Mouse (Mus musculus) kidney, embryonic 15.5 days (tissue): ENCODE results near the gene Mbnl2. TPM values are rescaled to one million over a fixed set of nuclear protein-coding genes. Genes with fewer than 3 reads are reported as not detected.

Source experiments
- ATAC-seq: fragments of 200-750 bp; cut with Nextera tagmentation; replicated peaks from 2 replicates; pipeline ENCODE4 v1.8.0; 2017; ENCODE audit warnings: moderate TSS enrichment; ENCODE audit not compliant: low FRiP score
- H3K27ac ChIP-seq: fragments of 300-500 bp; sonication (generic); 2 replicates; pipeline ENCODE4 v1.5.1; 2015; ENCODE audit warnings: mild to moderate bottlenecking, inconsistent platforms
- H3K27me3 ChIP-seq: fragments of 300-500 bp; sonication (generic); 2 replicates; pipeline ENCODE4 v1.6.1; 2015; ENCODE audit warnings: inconsistent platforms
- H3K36me3 ChIP-seq: fragments of 300-500 bp; sonication (generic); 2 replicates; pipeline ENCODE4 v1.6.1; 2015; ENCODE audit warnings: inconsistent platforms
- H3K4me1 ChIP-seq: fragments of 300-500 bp; sonication (generic); 2 replicates; pipeline ENCODE4 v1.6.1; 2015; ENCODE audit warnings: inconsistent platforms
- H3K4me2 ChIP-seq: fragments of 300-500 bp; sonication (generic); 2 replicates; pipeline ENCODE4 v1.6.1; 2015; ENCODE audit warnings: moderate library complexity, mild to moderate bottlenecking, inconsistent platforms
- H3K4me3 ChIP-seq: fragments of 300-500 bp; sonication (generic); replicated peaks from 2 replicates; pipeline ENCODE4 v1.5.1; 2015; ENCODE audit warnings: mild to moderate bottlenecking, inconsistent platforms
- H3K9ac ChIP-seq: fragments of 300-500 bp; sonication (generic); 2 replicates; pipeline ENCODE4 v1.6.1; 2015; ENCODE audit warnings: mild to moderate bottlenecking, inconsistent platforms
- H3K9me3 ChIP-seq: fragments of 300-500 bp; sonication (generic); replicated peaks from 2 replicates; pipeline ENCODE4 v1.6.1; 2016; ENCODE audit warnings: inconsistent platforms
- WGBS: fragments of 180-500 bp; shearing (Covaris S2); methylation state at CpG from one replicate; pipeline ENCODE4 v1.1.7; 2015; ENCODE audit warnings: mixed read lengths; 5-methylcytosine and 5-hydroxymethylcytosine counted together
- polyA plus RNA-seq: library from polyadenylated mRNA; unstranded; fragments of >200 nt; fragmentation: Nextera tagmentation; extraction: Ambion mirVana; gene quantifications from 2 replicates; pipeline ENCODE4 v1.2.1, GENCODE M21; 2015

Gene Mbnl2
- polyA plus RNA-seq, 1 experiment from 2014 or later: 91.7 TPM

GRCm38 (mm10) chr14:120336380-120336779 lies 60.9 kb downstream of the Mbnl2 start:
- peaks cover 56% of the 10 kb centered on the region for H3K4me1 ChIP-seq
- peak; percentile 77 for ATAC-seq
- no peaks in the 10 kb centered on the region for H3K9me3 ChIP-seq
- H3K4me3 ChIP-seq: no peak overlapping the region
- H3K27ac ChIP-seq: peak overlapping the region; percentile 86
- WGBS: 18% methylated on average over 7 of the region's 7 CpGs
- no peak overlapping the region for H3K4me2 ChIP-seq
- H3K9ac ChIP-seq: no peak overlapping the region
- no peaks in the 10 kb centered on the region for H3K36me3 ChIP-seq
- no peaks in the 10 kb centered on the region for H3K27me3 ChIP-seq

DNA sequence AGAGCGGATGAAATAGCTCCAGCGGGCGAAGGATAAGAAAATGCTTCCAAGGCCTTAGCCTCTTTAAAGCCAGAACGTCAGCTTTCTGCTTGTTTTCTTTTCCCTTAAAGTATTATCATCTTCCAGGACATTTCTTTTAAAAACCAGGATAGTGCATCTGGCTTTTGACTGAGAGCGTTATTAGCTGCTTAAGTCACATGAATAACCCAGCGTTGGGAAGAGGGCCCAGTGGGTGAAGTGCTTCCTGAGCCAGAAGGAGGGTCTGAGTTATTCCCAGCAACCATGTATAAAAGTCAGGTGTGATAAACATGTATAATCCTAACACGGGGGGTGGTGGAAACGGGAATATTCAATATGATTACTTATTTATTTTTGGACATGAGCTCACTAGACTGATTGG lies 61.4 kb downstream of the Mbnl2 start:
- 66% methylated on average over 8 of the region's 8 CpGs for WGBS
- H3K27me3 ChIP-seq: no peaks in the 10 kb centered on the region
- ATAC-seq: no peak
- peaks cover 56% of the 10 kb centered on the region for H3K4me1 ChIP-seq
- H3K9me3 ChIP-seq: no peaks in the 10 kb centered on the region
- H3K27ac ChIP-seq: peak overlapping the region; percentile 86
- H3K9ac ChIP-seq: no peak overlapping the region
- H3K4me2 ChIP-seq: no peak overlapping the region
- H3K4me3 ChIP-seq: no peak overlapping the region
- no peaks in the 10 kb centered on the region for H3K36me3 ChIP-seq

- H3K27ac ChIP-seq: peak overlapping the region; percentile 86
- WGBS: 48% methylated on average over 7 of the region's 7 CpGs
- H3K4me1 ChIP-seq: peaks cover 58% of the 10 kb centered on the region
- H3K9ac ChIP-seq: no peak overlapping the region
- H3K9me3 ChIP-seq: no peaks in the 10 kb centered on the region
- H3K27me3 ChIP-seq: no peaks in the 10 kb centered on the region
- H3K36me3 ChIP-seq: no peaks in the 10 kb centered on the region
- no peak overlapping the region for H3K4me3 ChIP-seq
- no peak for ATAC-seq
- no peak overlapping the region for H3K4me2 ChIP-seq
Observed at GRCm38 (mm10) chr14:120337731-120338462, 62.4 kb downstream of the Mbnl2 start.

- no peaks in the 10 kb centered on the region for H3K27me3 ChIP-seq
- no peak overlapping the region for H3K27ac ChIP-seq
- no peak overlapping the region for H3K4me3 ChIP-seq
- peaks cover 50% of the 10 kb centered on the region for H3K4me1 ChIP-seq
- H3K9me3 ChIP-seq: no peaks in the 10 kb centered on the region
- 80% methylated on average over 3 of the region's 3 CpGs for WGBS
- H3K36me3 ChIP-seq: no peaks in the 10 kb centered on the region
- H3K9ac ChIP-seq: no peak overlapping the region
- no peak for ATAC-seq
- no peak overlapping the region for H3K4me2 ChIP-seq
Observed at GRCm38 (mm10) chr14:120338706-120339105, 63.2 kb downstream of the Mbnl2 start.

GRCm38 (mm10) chr14:120341912-120342311 lies 66.4 kb downstream of the Mbnl2 start:
- H3K36me3 ChIP-seq: peaks cover 16% of the 10 kb centered on the region
- no peak overlapping the region for H3K4me2 ChIP-seq
- H3K9ac ChIP-seq: no peak overlapping the region
- 89% methylated on average over 6 of the region's 6 CpGs for WGBS
- H3K27ac ChIP-seq: no peak overlapping the region
- H3K4me1 ChIP-seq: peaks cover 23% of the 10 kb centered on the region
- ATAC-seq: no peak
- peaks cover 3% of the 10 kb centered on the region; the same call in 1 of the 2 replicates for H3K9me3 ChIP-seq
- H3K27me3 ChIP-seq: no peaks in the 10 kb centered on the region
- H3K4me3 ChIP-seq: no peak overlapping the region

GRCm38 (mm10) chr14:120342321-120342720 lies 66.9 kb downstream of the Mbnl2 start:
- H3K36me3 ChIP-seq: peaks cover 21% of the 10 kb centered on the region
- H3K27me3 ChIP-seq: no peaks in the 10 kb centered on the region
- H3K4me3 ChIP-seq: no peak overlapping the region
- no peak overlapping the region for H3K27ac ChIP-seq
- no peak for ATAC-seq
- no peak overlapping the region for H3K9ac ChIP-seq
- H3K4me2 ChIP-seq: no peak overlapping the region
- H3K9me3 ChIP-seq: peaks cover 3% of the 10 kb centered on the region; the same call in 1 of the 2 replicates
- H3K4me1 ChIP-seq: peaks cover 18% of the 10 kb centered on the region
- 89% methylated on average over 7 of the region's 7 CpGs for WGBS

DNA sequence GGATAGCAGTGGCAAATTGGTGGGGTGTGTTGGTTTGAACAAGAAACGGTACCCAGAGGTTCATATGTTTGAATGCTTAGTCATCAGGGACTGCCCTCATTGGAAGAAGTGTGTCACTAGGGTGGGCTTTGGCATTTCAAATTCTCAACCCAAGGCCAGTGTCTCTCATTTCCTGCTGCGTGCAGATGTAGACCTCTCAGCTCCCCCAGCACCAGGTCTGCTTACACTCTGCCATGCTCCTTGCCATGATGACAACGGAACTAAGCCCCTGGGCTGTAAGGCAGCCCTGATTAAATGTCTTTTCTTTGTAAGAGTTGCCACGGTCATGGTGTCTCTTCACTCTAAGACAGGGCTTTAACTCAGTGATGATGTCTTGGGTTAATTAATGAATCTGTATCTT lies 69.2 kb downstream of the Mbnl2 start:
- H3K27me3 ChIP-seq: no peaks in the 10 kb centered on the region
- no peak overlapping the region for H3K9ac ChIP-seq
- no peak for ATAC-seq
- 96% methylated on average over 4 of the region's 4 CpGs for WGBS
- peaks cover 3% of the 10 kb centered on the region; the same call in 1 of the 2 replicates for H3K9me3 ChIP-seq
- H3K36me3 ChIP-seq: peaks cover 38% of the 10 kb centered on the region
- H3K4me3 ChIP-seq: no peak overlapping the region
- peaks cover 10% of the 10 kb centered on the region; the same call in 1 of the 2 replicates for H3K4me1 ChIP-seq
- no peak overlapping the region for H3K27ac ChIP-seq
- H3K4me2 ChIP-seq: no peak overlapping the region

DNA sequence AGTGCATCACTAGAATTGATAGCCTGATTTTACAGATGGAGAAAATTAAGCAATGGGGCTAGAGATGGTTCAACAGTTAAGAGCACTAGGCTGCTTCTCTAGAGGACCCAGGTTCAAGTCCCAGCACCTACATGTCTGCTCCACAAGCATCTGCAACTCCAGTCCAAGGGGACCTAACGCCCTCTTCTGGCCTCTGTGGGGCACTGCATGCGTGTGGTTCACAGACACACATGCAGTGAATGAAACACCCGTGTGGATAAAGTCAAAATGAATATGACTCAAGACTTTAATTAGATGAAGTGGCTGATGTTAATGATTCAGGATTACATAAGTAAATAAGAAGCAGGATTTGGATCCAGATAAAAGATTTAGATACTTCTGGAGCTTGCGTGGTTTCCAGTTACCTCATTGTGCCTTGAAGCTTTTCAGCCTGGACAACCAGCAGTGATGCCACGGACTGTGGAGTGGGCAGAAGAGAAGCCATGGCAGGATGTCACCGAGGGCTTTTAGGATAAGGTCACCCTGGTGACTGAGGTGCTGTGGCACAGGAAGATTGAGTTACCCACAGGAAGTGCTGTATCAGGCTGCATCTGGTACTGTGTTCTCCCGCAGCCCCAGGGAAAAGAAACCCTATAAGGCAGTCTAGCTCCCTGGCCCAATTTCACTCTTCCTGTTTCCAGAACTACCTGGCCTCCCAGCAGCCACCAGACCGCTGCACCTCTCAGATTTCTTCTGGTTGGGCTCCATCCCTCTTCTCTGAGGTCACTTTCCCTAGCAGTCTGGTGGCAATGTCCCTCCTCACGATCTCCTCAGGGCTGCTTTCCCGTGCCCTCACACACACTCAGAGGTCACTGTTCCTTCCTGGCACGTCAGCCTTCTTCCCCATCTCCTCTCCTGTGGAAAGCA lies 72.2 kb downstream of the Mbnl2 start:
- Histone ChIP-seq H3K27ac (0 out of 2 replicates have a peak overlapping the region, but pooled peaks have one; percentile 20), H3K36me3 (peaks cover 38% of the 10 kb centered on the region), H3K4me3 (no peak overlapping the region), H3K4me2 (no peak overlapping the region), H3K27me3 (no peaks in the 10 kb centered on the region), H3K9me3 (peaks cover 3% of the 10 kb centered on the region; the same call in 1 of the 2 replicates), H3K9ac (no peak overlapping the region), H3K4me1 (peaks cover 17% of the 10 kb centered on the region)
- 60% methylated on average over 11 of the region's 11 CpGs for WGBS
- 0 out of 2 replicates have a peak, but pooled peaks have one; percentile 38 for ATAC-seq

GRCm38 (mm10) chr14:120349332-120349731 lies 73.9 kb downstream of the Mbnl2 start:
- ATAC-seq: no peak
- Histone ChIP-seq H3K4me3 (no peak overlapping the region), H3K27me3 (no peaks in the 10 kb centered on the region), H3K9me3 (peaks cover 3% of the 10 kb centered on the region; the same call in 1 of the 2 replicates), H3K9ac (no peak overlapping the region), H3K27ac (no peak overlapping the region), H3K4me1 (peaks cover 33% of the 10 kb centered on the region), H3K4me2 (no peak overlapping the region), H3K36me3 (peaks cover 38% of the 10 kb centered on the region)
- 93% methylated on average over 4 of the region's 4 CpGs for WGBS

GRCm38 (mm10) chr14:120352136-120352843 lies 76.8 kb downstream of the Mbnl2 start:
- H3K4me3 ChIP-seq: no peak overlapping the region
- H3K27ac ChIP-seq: peak overlapping the region; percentile 67
- 49% methylated on average over 14 of the region's 14 CpGs for WGBS

GRCm38 (mm10) chr14:120353211-120353610 lies 77.7 kb downstream of the Mbnl2 start:
- Histone ChIP-seq H3K27ac (peak overlapping the region; percentile 67), H3K4me2 (no peak overlapping the region), H3K27me3 (no peaks in the 10 kb centered on the region), H3K4me1 (peaks cover 45% of the 10 kb centered on the region), H3K36me3 (peaks cover 12% of the 10 kb centered on the region; the same call in 1 of the 2 replicates), H3K9me3 (no peaks in the 10 kb centered on the region), H3K4me3 (no peak overlapping the region), H3K9ac (no peak overlapping the region)
- no peak for ATAC-seq
- WGBS: 64% methylated on average over 11 of the region's 11 CpGs

More at GRCm38 (mm10) chr14:120352136-120352843, 76.8 kb downstream of the Mbnl2 start:
- no peak for ATAC-seq
- Histone ChIP-seq H3K27me3 (no peaks in the 10 kb centered on the region), H3K36me3 (peaks cover 18% of the 10 kb centered on the region; the same call in 1 of the 2 replicates), H3K4me2 (0 out of 2 replicates have a peak overlapping the region, but pooled peaks have one; percentile 3), H3K9me3 (no peaks in the 10 kb centered on the region), H3K4me1 (peaks cover 51% of the 10 kb centered on the region), H3K9ac (no peak overlapping the region)
